Comparison of ENCODE assay signal across 32 mouse cellular contexts in genomic region chr1:162957422-162957821, GRCm38 (mm10). TPM values are rescaled to one million over a fixed set of nuclear protein-coding genes. Genes with fewer than 3 reads are reported as not detected.
DNase-seq lines count a peak whose midpoint lies in the region; ATAC-seq lines count a peak whose summit lies in the region.
"Had no signal": no experiment of that assay in that cellular context is flagged by ENCODE, and none has a peak within 500 bp of the region (broad histone marks: within the 10 kb centered on the region; RNA-seq: fewer than 3 reads in every experiment).

No protein-coding gene starts in this region.

- H3K9me3 ChIP-seq in kidney, embryonic 16.5 days (ENCODE audit: low read length) = no peaks in the 10 kb centered on the region
- H3K9me3 ChIP-seq: embryonic facial prominence, embryonic 12.5 days; forebrain, embryonic 10.5 days; G1E; heart, embryonic 15.5 days; hindbrain, embryonic 13.5 days had no signal

- ATAC-seq in kidney, embryonic 16.5 days (ENCODE audit: low FRiP score, low TSS enrichment) = no peak
- ATAC-seq: activated CD4-positive, CD25-positive, alpha-beta regulatory T cell, adult 4 months; CD4-positive, CD25-positive, alpha-beta regulatory T cell, adult 4 months; forebrain, embryonic 14.5 days; hindbrain, postnatal 0 days; Patski had no signal

- no peaks in the 10 kb centered on the region for H3K27me3 ChIP-seq in kidney, embryonic 16.5 days (ENCODE audit: insufficient read depth, low read length)
- H3K27me3 ChIP-seq: embryonic facial prominence, embryonic 12.5 days; heart, embryonic 15.5 days; hindbrain, embryonic 13.5 days had no signal

- H3K36me3 ChIP-seq in kidney, embryonic 16.5 days (ENCODE audit: insufficient read depth, low read length) = no peaks in the 10 kb centered on the region
- H3K36me3 ChIP-seq: embryonic facial prominence, embryonic 12.5 days; forebrain, embryonic 10.5 days; G1E; heart, embryonic 15.5 days; hindbrain, embryonic 13.5 days had no signal

- H3K4me3 ChIP-seq in kidney, embryonic 16.5 days (ENCODE audit: low read length) = no peak overlapping the region
- H3K4me3 ChIP-seq: embryonic facial prominence, embryonic 12.5 days; forebrain, embryonic 10.5 days; heart, embryonic 15.5 days; hindbrain, embryonic 13.5 days had no signal

- no peak overlapping the region for H3K9ac ChIP-seq in kidney, embryonic 16.5 days (replicated peaks; ENCODE audit: low read length)
- H3K9ac ChIP-seq: embryonic facial prominence, embryonic 12.5 days; heart, embryonic 15.5 days; hindbrain, embryonic 13.5 days had no signal

- 73% methylated on average over 1 of the region's 1 CpGs for WGBS in kidney, embryonic 16.5 days

- H3K4me1 ChIP-seq in kidney, embryonic 16.5 days (ENCODE audit: insufficient read depth, low read length) = no peaks in the 10 kb centered on the region
- H3K4me1 ChIP-seq: embryonic facial prominence, embryonic 12.5 days; forebrain, embryonic 10.5 days; heart, embryonic 15.5 days; hindbrain, embryonic 13.5 days had no signal

- H3K27ac ChIP-seq in kidney, embryonic 16.5 days (ENCODE audit: low read length) = no peak overlapping the region
- H3K27ac ChIP-seq: embryonic facial prominence, embryonic 12.5 days; forebrain, embryonic 10.5 days; heart, embryonic 15.5 days; hindbrain, embryonic 13.5 days; hindbrain, postnatal 0 days had no signal

- no peak overlapping the region for H3K4me2 ChIP-seq in kidney, embryonic 16.5 days (replicated peaks; ENCODE audit: low read depth, low read length)
- H3K4me2 ChIP-seq: embryonic facial prominence, embryonic 12.5 days; heart, embryonic 11.5 days; heart, embryonic 15.5 days; hindbrain, embryonic 13.5 days had no signal

- peak; percentile 24 for DNase-seq in kidney, postnatal 14 days
- peak; percentile 82 for DNase-seq in 3T3-L1 (ENCODE audit: low read depth, low spot score)
- DNase-seq in Muller cell, postnatal 12 days (ENCODE audit: inconsistent ontology term) = peak; percentile 45
- DNase-seq in fibroblast of lung, adult 2 months (ENCODE audit: low read depth) = peak; percentile 84
- no peak for DNase-seq in adrenal gland, postnatal 4 days (ENCODE audit: low spot score in 2 of 2)
- no peak for DNase-seq in frontal cortex, postnatal 14 days (ENCODE audit: low spot score in 2 of 2)
- DNase-seq: adrenal gland, adult 8-10 months; adrenal gland, postnatal 36 days; B cell, adult 2 months; cerebellum, adult 11 months; cerebellum, adult 8-10 months; cerebellum, postnatal 14 days; embryo, embryonic 11 days; heart, adult 18-20 months; heart, postnatal 14 days had no signal

RNA-seq across cellular contexts. Expression of gene Fmo6, which starts 20.1 kb away (rescaled TPM):
- polyA plus RNA-seq in kidney, embryonic 16.5 days (2015; fragmentation: Nextera tagmentation; extraction: Ambion mirVana) = 0.20 and 0.21 TPM in 2 replicates
- total RNA-seq in adrenal gland, postnatal 4 days (2021) = not detected
- total RNA-seq: adrenal gland, adult 8-10 months; adrenal gland, postnatal 36 days; common myeloid progenitor, adult 5-6 weeks; gastrocnemius, adult 8-10 months; heart, postnatal 14 days; hematopoietic stem cell, adult 5-6 weeks; hindbrain, postnatal 0 days had no signal
- polyA plus RNA-seq: activated CD4-positive, CD25-positive, alpha-beta regulatory T cell, adult 4 months; brain, embryonic 14.5 days; CD4-positive, CD25-positive, alpha-beta regulatory T cell, adult 4 months; forebrain, embryonic 10.5 days; forebrain, embryonic 14.5 days; G1E; heart, embryonic 11.5 days; heart, embryonic 15.5 days; hindbrain, embryonic 13.5 days; hindbrain, postnatal 0 days; Patski had no signal

RNA-seq across cellular contexts. Expression of gene Fmo3, which starts 26.9 kb away (rescaled TPM):
- not detected in 2 replicates for polyA plus RNA-seq in kidney, embryonic 16.5 days (2015; fragmentation: Nextera tagmentation; extraction: Ambion mirVana)
- total RNA-seq in adrenal gland, postnatal 4 days (2021) = 1 to 10 TPM in 1 of 2 experiments, not detected in 1; 1.2 TPM
- total RNA-seq: common myeloid progenitor, adult 5-6 weeks; G1E; gastrocnemius, adult 8-10 months; gastrocnemius, postnatal 4 days; hematopoietic stem cell, adult 5-6 weeks; hindbrain, postnatal 0 days had no signal
- polyA plus RNA-seq: activated CD4-positive, CD25-positive, alpha-beta regulatory T cell, adult 4 months; brain, embryonic 14.5 days; CD4-positive, CD25-positive, alpha-beta regulatory T cell, adult 4 months; embryonic facial prominence, embryonic 12.5 days; forebrain, embryonic 10.5 days; forebrain, embryonic 14.5 days; G1E; heart, embryonic 11.5 days; hindbrain, embryonic 13.5 days; hindbrain, postnatal 0 days; Patski had no signal

RNA-seq across cellular contexts. Expression of gene Fmo2, which starts 58.9 kb away (rescaled TPM):
- polyA plus RNA-seq in kidney, embryonic 16.5 days (2015; fragmentation: Nextera tagmentation; extraction: Ambion mirVana) = 6.5 and 9.3 TPM in 2 replicates
- total RNA-seq in adrenal gland, postnatal 4 days (2021) = 10 to 100 TPM; 26.0 to 37.4 TPM
- total RNA-seq: common myeloid progenitor, adult 5-6 weeks; hematopoietic stem cell, adult 5-6 weeks had no signal
- polyA plus RNA-seq: activated CD4-positive, CD25-positive, alpha-beta regulatory T cell, adult 4 months; CD4-positive, CD25-positive, alpha-beta regulatory T cell, adult 4 months; forebrain, embryonic 10.5 days had no signal

Comparison
In these comparisons a context has a peak if more than half of its experiments do, and no peak if none do; other contexts are left out.
1. DNase-seq: peak in kidney, postnatal 14 days (single experiment), 3T3-L1 (single experiment), Muller cell, postnatal 12 days (single experiment) and fibroblast of lung, adult 2 months (single experiment); none in adrenal gland, postnatal 4 days (0 of 2) and frontal cortex, postnatal 14 days (0 of 2).